Comparison of ENCODE assay signal across 11 mouse cellular contexts in the genomic region with DNA sequence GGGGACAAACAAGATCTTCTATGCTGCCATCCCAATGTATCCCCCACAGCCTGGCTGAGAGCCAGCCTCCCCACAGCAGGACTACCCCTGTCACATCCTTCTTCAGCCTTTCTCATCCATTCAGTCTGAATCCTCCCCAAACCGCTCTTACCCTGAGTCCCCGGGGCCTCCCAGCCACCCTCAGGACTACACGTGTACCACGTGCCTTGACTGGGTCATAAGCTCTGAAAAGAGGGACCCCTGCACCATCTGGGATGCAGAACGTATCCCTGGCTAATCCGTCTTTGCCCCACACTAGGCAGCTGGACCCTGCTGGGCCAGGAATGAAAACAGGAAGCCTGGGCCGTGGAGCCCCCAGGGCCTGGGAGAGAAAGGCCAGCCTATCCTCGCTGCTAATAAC. TPM values are rescaled to one million over a fixed set of nuclear protein-coding genes. Genes with fewer than 3 reads are reported as not detected.
DNase-seq lines count a peak whose midpoint lies in the region; ATAC-seq and TF ChIP-seq lines count a peak whose summit lies in the region.
"Had no signal": no experiment of that assay in that cellular context is flagged by ENCODE, and none has a peak within 500 bp of the region (broad histone marks: within the 10 kb centered on the region; RNA-seq: fewer than 3 reads in every experiment).

No protein-coding gene starts in this region.

- no peak overlapping the region for H3K9ac ChIP-seq in lung, embryonic 14.5 days
- H3K9ac ChIP-seq in forebrain, embryonic 14.5 days (ENCODE audit: low read length), result peak overlapping the region; percentile 42
- H3K9ac ChIP-seq in stomach, embryonic 16.5 days (ENCODE audit: low read length), result peak overlapping the region; percentile 4; the same call in 1 of the 2 replicates
- H3K9ac ChIP-seq: lung, embryonic 15.5 days had no signal

- TF ChIP-seq CTCF in lung, embryonic 14.5 days (IDR thresholded peaks at IDR 0.05; ENCODE audit: low read depth), result no peak
- no peak for TF ChIP-seq CTCF in layer of hippocampus, adult 2 months (conservative IDR thresholded peaks at IDR 0.05)

- H3K36me3 ChIP-seq in lung, embryonic 14.5 days (ENCODE audit: insufficient read depth), result 0 out of 2 replicates have a peak, but pooled peaks cover 3% of the 10 kb centered on the region
- no peaks in the 10 kb centered on the region for H3K36me3 ChIP-seq in forebrain, embryonic 14.5 days (ENCODE audit: control insufficient read depth, insufficient read depth, low read length)
- peaks cover 8% of the 10 kb centered on the region; the same call in 1 of the 2 replicates for H3K36me3 ChIP-seq in stomach, embryonic 16.5 days (ENCODE audit: control insufficient read depth, insufficient read depth, low read length)
- H3K36me3 ChIP-seq: lung, embryonic 15.5 days had no signal

- H3K27me3 ChIP-seq in lung, embryonic 14.5 days (ENCODE audit: insufficient read depth, low read length), result no peaks in the 10 kb centered on the region
- H3K27me3 ChIP-seq in forebrain, embryonic 14.5 days (replicated peaks; ENCODE audit: control insufficient read depth, insufficient read depth, low read length), result no peaks in the 10 kb centered on the region
- no peaks in the 10 kb centered on the region for H3K27me3 ChIP-seq in stomach, embryonic 16.5 days (ENCODE audit: control insufficient read depth, insufficient read depth, low read length)
- H3K27me3 ChIP-seq: lung, embryonic 15.5 days had no signal

- peaks cover 4% of the 10 kb centered on the region; the same call in 1 of the 2 replicates for H3K4me1 ChIP-seq in lung, embryonic 14.5 days (ENCODE audit: insufficient read depth)
- H3K4me1 ChIP-seq in forebrain, embryonic 14.5 days (ENCODE audit: control insufficient read depth, insufficient read depth, low read length), result 0 out of 2 replicates have a peak, but pooled peaks cover 4% of the 10 kb centered on the region
- peaks cover 32% of the 10 kb centered on the region for H3K4me1 ChIP-seq in stomach, embryonic 16.5 days (ENCODE audit: control insufficient read depth, insufficient read depth, low read length)

- peak; percentile 39 for DNase-seq in lung, embryonic 14.5 days
- no peak for DNase-seq in lung, postnatal 4 days
- DNase-seq in forebrain, embryonic 14.5 days (ENCODE audit: low spot score), result peak; percentile 56
- DNase-seq in mesoderm, embryonic 11.5 days (ENCODE audit: low read depth, low spot score), result peak; percentile 73
- no peak for DNase-seq in layer of hippocampus, adult 2 months (ENCODE audit: low spot score in 2 of 2)
- no peak for DNase-seq in gastrocnemius, postnatal 36 days
- DNase-seq in layer of hippocampus, postnatal 25 days (ENCODE audit: extremely low spot score in 1 of 2, low spot score in 1 of 2), result no peak
- DNase-seq: kidney, adult 8-10 months had no signal

- no peak overlapping the region for H3K4me3 ChIP-seq in lung, embryonic 14.5 days (ENCODE audit: low read depth, low read length)
- H3K4me3 ChIP-seq in forebrain, embryonic 14.5 days (ENCODE audit: low read depth, low read length), result no peak overlapping the region
- no peak overlapping the region for H3K4me3 ChIP-seq in stomach, embryonic 16.5 days (replicated peaks; ENCODE audit: low read length)
- no peak overlapping the region for H3K4me3 ChIP-seq in layer of hippocampus, adult 2 months
- H3K4me3 ChIP-seq: erythroblast, embryonic 14.5 days; lung, embryonic 15.5 days had no signal

- 28% methylated on average over 8 of the region's 8 CpGs for WGBS in lung, embryonic 14.5 days
- 2% methylated on average over 8 of the region's 8 CpGs for WGBS in forebrain, embryonic 14.5 days
- 32% methylated on average over 8 of the region's 8 CpGs for WGBS in stomach, embryonic 16.5 days

- H3K27ac ChIP-seq in lung, embryonic 14.5 days (ENCODE audit: low read depth), result peak overlapping the region; percentile 63
- H3K27ac ChIP-seq in forebrain, embryonic 14.5 days (ENCODE audit: low read depth, low read length), result no peak overlapping the region
- H3K27ac ChIP-seq in stomach, embryonic 16.5 days (ENCODE audit: low read length), result peak overlapping the region; percentile 66
- no peak overlapping the region for H3K27ac ChIP-seq in layer of hippocampus, adult 2 months
- H3K27ac ChIP-seq: lung, embryonic 15.5 days had no signal

- no peaks in the 10 kb centered on the region for H3K9me3 ChIP-seq in lung, embryonic 14.5 days (ENCODE audit: low read depth, low read length)
- H3K9me3 ChIP-seq in forebrain, embryonic 14.5 days (replicated peaks; ENCODE audit: control insufficient read depth, low read length), result no peaks in the 10 kb centered on the region
- H3K9me3 ChIP-seq in stomach, embryonic 16.5 days (replicated peaks; ENCODE audit: control insufficient read depth, low read length), result no peaks in the 10 kb centered on the region
- H3K9me3 ChIP-seq: lung, embryonic 15.5 days had no signal

- intact Hi-C loops in gastrocnemius, postnatal 36 days (cut with DNase I), result no loop called here

- H3K4me2 ChIP-seq in lung, embryonic 14.5 days, result no peak overlapping the region
- H3K4me2 ChIP-seq in forebrain, embryonic 14.5 days (ENCODE audit: low read length), result no peak overlapping the region
- H3K4me2 ChIP-seq in stomach, embryonic 16.5 days (ENCODE audit: low read depth, low read length), result no peak overlapping the region
- H3K4me2 ChIP-seq: lung, embryonic 15.5 days had no signal

- peak; percentile 64 for ATAC-seq in lung, embryonic 14.5 days (ENCODE audit: insufficient read depth)
- peak; percentile 79 for ATAC-seq in forebrain, embryonic 14.5 days
- ATAC-seq in stomach, embryonic 16.5 days (ENCODE audit: insufficient read depth, low FRiP score), result peak; percentile 9; the same call in 1 of the 2 replicates

RNA-seq across cellular contexts. Expression of a gene that starts 11.3 kb away (rescaled TPM):
- 13.2 and 14.9 TPM in 2 replicates for polyA plus RNA-seq in lung, embryonic 14.5 days (2014; fragmentation: Nextera tagmentation; extraction: Ambion mirVana)
- 10.5 and 12.1 TPM in 2 replicates for polyA plus RNA-seq in forebrain, embryonic 14.5 days (2014; fragmentation: Nextera tagmentation; extraction: Ambion mirVana)
- polyA plus RNA-seq in stomach, embryonic 16.5 days (2015; fragmentation: Nextera tagmentation; extraction: Ambion mirVana), result 75.9 and 92.4 TPM in 2 replicates
- 10 to 100 TPM; 10.7 to 11.7 TPM for total RNA-seq in layer of hippocampus, adult 2 months (2021)
- 1 to 10 TPM; 8.2 to 9.0 TPM for total RNA-seq in gastrocnemius, postnatal 36 days (2021)
- total RNA-seq in layer of hippocampus, postnatal 25 days (2021), result 10 to 100 TPM in 1 of 2 experiments, 1 to 10 TPM in 1; 7.8 to 11.4 TPM

RNA-seq across cellular contexts. Expression of a gene that starts 20.2 kb away (rescaled TPM):
- polyA plus RNA-seq in lung, embryonic 14.5 days (2014; fragmentation: Nextera tagmentation; extraction: Ambion mirVana), result 1.0 and 1.1 TPM in 2 replicates
- polyA plus RNA-seq in forebrain, embryonic 14.5 days (2014; fragmentation: Nextera tagmentation; extraction: Ambion mirVana), result 0.33 and 0.70 TPM in 2 replicates
- polyA plus RNA-seq in stomach, embryonic 16.5 days (2015; fragmentation: Nextera tagmentation; extraction: Ambion mirVana), result 0.71 and 0.77 TPM in 2 replicates
- total RNA-seq in layer of hippocampus, adult 2 months (2021), result 1 to 10 TPM; 3.0 to 3.3 TPM
- not detected for total RNA-seq in gastrocnemius, postnatal 36 days (2021)
- 1 to 10 TPM; 2.1 to 2.4 TPM for total RNA-seq in layer of hippocampus, postnatal 25 days (2021)
- polyA plus RNA-seq: erythroblast, embryonic 14.5 days had no signal

RNA-seq across cellular contexts. Expression of a gene that starts 29.5 kb away (rescaled TPM):
- polyA plus RNA-seq in lung, embryonic 14.5 days (2014; fragmentation: Nextera tagmentation; extraction: Ambion mirVana), result 35.6 and 36.7 TPM in 2 replicates
- 3.8 and 4.0 TPM in 2 replicates for polyA plus RNA-seq in forebrain, embryonic 14.5 days (2014; fragmentation: Nextera tagmentation; extraction: Ambion mirVana)
- polyA plus RNA-seq in stomach, embryonic 16.5 days (2015; fragmentation: Nextera tagmentation; extraction: Ambion mirVana), result 43.0 and 52.7 TPM in 2 replicates
- under 1 TPM; 0.54 to 0.71 TPM for total RNA-seq in layer of hippocampus, adult 2 months (2021)
- total RNA-seq in gastrocnemius, postnatal 36 days (2021), result under 1 TPM; 0.18 to 0.81 TPM
- total RNA-seq in layer of hippocampus, postnatal 25 days (2021), result 1 to 10 TPM; 1.0 to 1.1 TPM
- polyA plus RNA-seq: erythroblast, embryonic 14.5 days had no signal

Comparison
In these comparisons a context has a peak if more than half of its experiments do, and no peak if none do; other contexts are left out.
1. DNase-seq: peak in lung, embryonic 14.5 days (single experiment), forebrain, embryonic 14.5 days (single experiment) and mesoderm, embryonic 11.5 days (single experiment); none in lung, postnatal 4 days (0 of 2), layer of hippocampus, adult 2 months (0 of 2), gastrocnemius, postnatal 36 days (0 of 2) and layer of hippocampus, postnatal 25 days (0 of 2).
2. ATAC-seq: peak in every context shown above with its lines; median percentile 79 in forebrain, embryonic 14.5 days; 64 in lung, embryonic 14.5 days; 9 in stomach, embryonic 16.5 days.
3. H3K27ac ChIP-seq: peak in lung, embryonic 14.5 days (single experiment) and stomach, embryonic 16.5 days (single experiment); none in forebrain, embryonic 14.5 days (single experiment) and layer of hippocampus, adult 2 months (single experiment).